Mouse (Mus musculus) retina, embryonic 14.5 days (tissue): ENCODE results near the gene Spem2.
"Not testable (repeated sequence)": the region's sequence is repeated elsewhere in the genome, so short reads cannot be mapped to it uniquely, and the experiment has no call there.

Source experiments
- DNase-seq: peaks from one replicate; pipeline ENCODE4 v3.0.0-alpha.2; 2015; ENCODE audit warnings: low spot score

The Spem2 gene

GRCm38 (mm10) chr11:69818365-69818764, at the start of gene Spem2:
Gene Spem2, minus strand, starts transcription at chr11:69818465.
- no peak for DNase-seq

GRCm38 (mm10) chr11:69867335-69867734, 49.1 kb upstream of the Spem2 start:
- DNase-seq = no peak

- no peak for DNase-seq
Measured at GRCm38 (mm10) chr11:69865561-69865960, 47.3 kb upstream of the Spem2 start.

GRCm38 (mm10) chr11:69864138-69864860, 46.0 kb upstream of the Spem2 start:
- DNase-seq = no peak

GRCm38 (mm10) chr11:69863729-69864128, 45.5 kb upstream of the Spem2 start:
- not testable (repeated sequence) for DNase-seq

GRCm38 (mm10) chr11:69858113-69858998, 40.1 kb upstream of the Spem2 start, which contains the start of gene Tnk1:
Gene Tnk1, minus strand, starts transcription at chr11:69858730.
- DNase-seq = no peak

GRCm38 (mm10) chr11:69855347-69855746, 37.1 kb upstream of the Spem2 start:
- peak; percentile 74 for DNase-seq

- no peak for DNase-seq
Measured at GRCm38 (mm10) chr11:69854680-69855079, 36.4 kb upstream of the Spem2 start.

GRCm38 (mm10) chr11:69853994-69854393, 35.7 kb upstream of the Spem2 start:
- no peak for DNase-seq

- no peak for DNase-seq
Measured at GRCm38 (mm10) chr11:69850754-69851153, 32.5 kb upstream of the Spem2 start.

- no peak for DNase-seq
Measured at GRCm38 (mm10) chr11:69849884-69850283, 31.6 kb upstream of the Spem2 start.

- DNase-seq = no peak
Measured at GRCm38 (mm10) chr11:69849128-69849527, 30.9 kb upstream of the Spem2 start.

GRCm38 (mm10) chr11:69848021-69848420, 29.8 kb upstream of the Spem2 start:
- no peak for DNase-seq

- no peak for DNase-seq
Measured at GRCm38 (mm10) chr11:69846738-69847688, 28.7 kb upstream of the Spem2 start.

- DNase-seq = peak; percentile 95
Measured at GRCm38 (mm10) chr11:69846198-69846680, 28.0 kb upstream of the Spem2 start, which contains the start of gene Plscr3. Gene Plscr3, plus strand, starts transcription at chr11:69846376.

- no peak for DNase-seq
Measured at GRCm38 (mm10) chr11:69838714-69839104, 20.4 kb upstream of the Spem2 start.

- DNase-seq = peak; percentile 98
Measured at GRCm38 (mm10) chr11:69837952-69838713, 19.9 kb upstream of the Spem2 start, which contains the start of gene Tmem256. Gene Tmem256, plus strand, starts transcription at chr11:69838514.

- DNase-seq = no peak
Measured at GRCm38 (mm10) chr11:69837604-69837951, 19.3 kb upstream of the Spem2 start, which contains the start of gene Nlgn2. Gene Nlgn2, minus strand, starts transcription at chr11:69837784.

- peak; percentile 45 for DNase-seq
Measured at GRCm38 (mm10) chr11:69836703-69837576, 18.7 kb upstream of the Spem2 start.

GRCm38 (mm10) chr11:69835966-69836335, 17.7 kb upstream of the Spem2 start:
- no peak for DNase-seq
